Mouse (Mus musculus) intestine, postnatal 0 days (tissue): Measurements from ENCODE around the gene Dock2. TPM values are rescaled to one million over a fixed set of nuclear protein-coding genes. Genes with fewer than 3 reads are reported as not detected.

ENCODE experiments used
- ATAC-seq: fragments of 200-750 bp; cut with Nextera tagmentation; 2 replicates; pipeline ENCODE4 v1.8.0; 2017; ENCODE audit warnings: mild to moderate bottlenecking, moderate TSS enrichment, moderate library complexity
- H3K27ac ChIP-seq: fragments of 300-500 bp; sonication (generic); 2 replicates; pipeline ENCODE4 v1.5.1; 2014; ENCODE audit warnings: mild to moderate bottlenecking, low read depth, low read length, moderate library complexity
- H3K27me3 ChIP-seq: fragments of 300-500 bp; sonication (generic); replicated peaks from 2 replicates; pipeline ENCODE4 v1.6.1; 2014; ENCODE audit warnings: low read length, mixed read lengths; ENCODE audit not compliant: control insufficient read depth, insufficient read depth
- H3K36me3 ChIP-seq: fragments of 300-500 bp; sonication (generic); 2 replicates; pipeline ENCODE4 v1.6.1; 2014; ENCODE audit warnings: mild to moderate bottlenecking, moderate library complexity; ENCODE audit not compliant: control insufficient read depth, insufficient read depth
- H3K4me1 ChIP-seq: fragments of 300-500 bp; sonication (generic); replicated peaks from 2 replicates; pipeline ENCODE4 v1.6.1; 2014; ENCODE audit warnings: antibody characterized with exemption, low read length, mixed read lengths; ENCODE audit not compliant: control insufficient read depth, insufficient read depth
- H3K4me2 ChIP-seq: fragments of 300-500 bp; sonication (generic); replicated peaks from 2 replicates; pipeline ENCODE4 v1.6.1; 2014; ENCODE audit warnings: low read depth, mild to moderate bottlenecking, moderate library complexity
- H3K4me3 ChIP-seq: fragments of 300-500 bp; sonication (generic); 2 replicates; pipeline ENCODE4 v1.5.1; 2014; ENCODE audit warnings: low read depth, low read length
- H3K9ac ChIP-seq: fragments of 300-500 bp; sonication (generic); 2 replicates; pipeline ENCODE4 v1.6.1; 2014; ENCODE audit warnings: mild to moderate bottlenecking, low read depth, low read length
- H3K9me3 ChIP-seq: fragments of 300-500 bp; sonication (generic); 2 replicates; pipeline ENCODE4 v1.6.1; 2016; ENCODE audit warnings: mixed run types; ENCODE audit not compliant: control insufficient read depth
- CTCF ChIP-seq: sonication (generic); IDR thresholded peaks from 2 replicates; pipeline ENCODE4 v1.5.1; 2016; ENCODE audit warnings: low read depth, mild to moderate bottlenecking, control low read depth, antibody characterized with exemption, moderate library complexity
- WGBS: fragments of 180-500 bp; shearing (Covaris S2); extraction: QIAGEN DNeasy Blood & Tissue Kit; methylation state at CpG from one replicate; pipeline ENCODE4 v1.1.7; 2014; 5-methylcytosine and 5-hydroxymethylcytosine counted together
- polyA plus RNA-seq: library from polyadenylated mRNA; unstranded; fragments of >200 nt; fragmentation: Nextera tagmentation; extraction: Ambion mirVana; gene quantifications from 2 replicates; pipeline ENCODE4 v1.2.1, GENCODE M21; 2015

The Dock2 gene
- polyA plus RNA-seq, 1 experiment from 2014 or later: 0.60 TPM

DNA sequence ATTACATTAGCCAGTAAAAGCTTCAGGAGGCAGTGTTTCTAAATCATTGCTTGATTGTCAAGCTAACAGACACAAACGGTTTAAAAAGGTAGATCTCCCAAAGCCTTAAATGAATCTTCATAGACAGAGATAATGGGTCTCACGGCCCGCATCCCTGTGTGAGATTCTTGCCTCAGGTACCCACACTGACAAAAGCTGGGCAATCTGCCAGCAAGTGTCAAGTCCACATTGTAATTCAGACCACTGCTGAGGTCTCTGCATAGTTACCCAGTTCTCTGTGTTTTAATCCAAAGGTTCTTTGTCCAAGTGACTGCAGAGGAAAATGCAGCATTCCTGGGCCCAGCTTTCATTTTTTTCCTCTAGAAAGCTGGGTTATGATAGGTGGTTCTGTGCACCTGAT lies 315.1 kb downstream of the Dock2 start:
- ATAC-seq: no peak
- Histone ChIP-seq H3K4me1 (no peaks in the 10 kb centered on the region), H3K4me3 (no peak overlapping the region), H3K9ac (no peak overlapping the region), H3K4me2 (no peak overlapping the region), H3K27ac (no peak overlapping the region), H3K27me3 (no peaks in the 10 kb centered on the region), H3K9me3 (no peaks in the 10 kb centered on the region), H3K36me3 (no peaks in the 10 kb centered on the region)
- WGBS: 72% methylated on average over 3 of the region's 3 CpGs
- no peak for TF ChIP-seq CTCF

DNA sequence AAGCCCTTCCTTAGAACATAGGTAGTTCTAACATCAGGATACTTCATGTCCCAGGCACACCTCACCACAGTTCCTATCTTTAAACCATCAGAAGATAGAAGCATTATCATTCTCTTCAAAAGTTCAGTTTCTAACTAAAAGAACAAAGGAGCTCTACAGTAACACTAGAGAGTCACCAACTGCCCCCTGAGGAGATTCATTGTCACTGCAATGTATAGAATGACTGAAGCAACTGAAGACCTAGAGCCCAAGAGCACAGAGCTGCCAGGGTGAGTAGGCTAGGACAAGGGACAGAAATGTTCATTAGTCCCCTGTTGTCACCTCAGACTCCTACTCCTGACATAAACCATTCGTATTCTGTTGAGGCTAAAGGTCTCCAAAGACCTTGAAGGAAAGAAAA lies 316.6 kb downstream of the Dock2 start:
- WGBS: 50% methylated on average over 1 of the region's 1 CpGs
- Histone ChIP-seq H3K9ac (no peak overlapping the region), H3K27me3 (no peaks in the 10 kb centered on the region), H3K4me3 (no peak overlapping the region), H3K9me3 (no peaks in the 10 kb centered on the region), H3K4me1 (no peaks in the 10 kb centered on the region), H3K27ac (no peak overlapping the region), H3K36me3 (no peaks in the 10 kb centered on the region), H3K4me2 (no peak overlapping the region)
- TF ChIP-seq CTCF: no peak
- no peak for ATAC-seq

DNA sequence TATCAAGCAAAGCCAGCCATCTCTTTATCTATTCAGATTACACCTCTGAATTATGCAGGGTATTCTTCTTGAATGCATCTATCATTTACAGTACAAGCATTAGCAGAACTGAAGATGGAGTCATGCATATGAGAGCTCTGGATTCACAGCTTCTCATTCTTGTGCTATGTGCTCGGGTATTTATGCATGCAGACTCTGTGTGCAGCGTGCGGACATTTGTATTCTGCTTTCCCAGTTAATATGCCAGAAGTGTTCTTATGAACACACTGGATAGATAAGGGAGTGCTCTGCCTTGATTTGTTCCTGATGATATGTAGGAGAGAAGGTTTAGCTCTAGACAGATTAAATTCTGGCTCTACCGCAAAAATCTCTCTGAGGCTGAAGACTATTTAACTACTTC lies 333.7 kb downstream of the Dock2 start:
- H3K4me2 ChIP-seq: no peak overlapping the region
- no peaks in the 10 kb centered on the region for H3K36me3 ChIP-seq
- no peaks in the 10 kb centered on the region for H3K27me3 ChIP-seq
- H3K4me1 ChIP-seq: no peaks in the 10 kb centered on the region
- H3K4me3 ChIP-seq: no peak overlapping the region
- H3K27ac ChIP-seq: no peak overlapping the region
- no peak for ATAC-seq
- WGBS: 93% methylated on average over 4 of the region's 4 CpGs
- no peaks in the 10 kb centered on the region for H3K9me3 ChIP-seq
- H3K9ac ChIP-seq: no peak overlapping the region
- TF ChIP-seq CTCF: no peak

DNA sequence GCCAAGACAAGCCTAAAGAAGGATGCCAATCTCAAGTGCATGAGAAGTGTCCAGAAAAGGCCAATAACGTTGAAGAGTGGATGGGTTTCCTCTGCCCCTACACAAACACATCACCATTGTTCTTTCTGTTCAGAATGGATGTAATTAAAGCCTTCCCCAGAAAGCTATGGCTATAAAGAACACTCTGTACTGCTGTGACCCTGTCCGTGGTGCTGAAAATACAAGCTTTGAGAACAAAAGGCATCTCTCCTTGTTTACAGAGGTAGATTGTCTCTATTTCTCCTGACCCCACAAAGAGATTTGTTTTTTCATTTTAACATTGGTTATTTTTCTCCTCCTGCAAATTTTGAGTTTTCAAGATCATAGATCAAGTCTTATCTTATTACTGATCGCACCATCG lies 335.8 kb downstream of the Dock2 start:
- Histone ChIP-seq H3K9me3 (no peaks in the 10 kb centered on the region), H3K36me3 (no peaks in the 10 kb centered on the region), H3K4me2 (no peak overlapping the region), H3K27ac (no peak overlapping the region), H3K27me3 (no peaks in the 10 kb centered on the region), H3K4me3 (no peak overlapping the region), H3K9ac (no peak overlapping the region), H3K4me1 (no peaks in the 10 kb centered on the region)
- no peak for ATAC-seq
- 42% methylated on average over 4 of the region's 4 CpGs for WGBS
- TF ChIP-seq CTCF: no peak

DNA sequence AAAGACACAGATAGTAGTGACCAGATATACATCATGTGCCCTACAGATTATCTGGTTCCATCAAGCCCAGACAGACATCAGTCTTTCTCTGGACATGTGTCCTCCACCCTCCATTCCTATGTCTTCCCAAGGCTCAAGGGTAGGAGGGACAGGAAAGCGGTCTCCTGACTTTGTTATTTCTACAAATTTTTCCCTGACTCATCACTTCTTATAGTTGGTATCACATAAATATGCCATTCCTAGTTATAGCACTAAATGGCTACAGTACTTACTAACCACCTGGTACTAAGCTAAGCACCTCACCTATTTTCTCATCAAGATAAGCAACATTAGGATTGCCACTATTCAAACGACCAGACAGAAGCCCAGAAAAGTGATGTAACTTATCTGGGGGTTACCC lies 345.3 kb downstream of the Dock2 start:
- no peak overlapping the region for H3K27ac ChIP-seq
- no peak overlapping the region for H3K4me3 ChIP-seq
- no peak for TF ChIP-seq CTCF
- no peak overlapping the region for H3K9ac ChIP-seq
- no peak for ATAC-seq
- 55% methylated on average over 2 of the region's 2 CpGs for WGBS
- no peaks in the 10 kb centered on the region for H3K4me1 ChIP-seq
- no peaks in the 10 kb centered on the region for H3K27me3 ChIP-seq
- H3K4me2 ChIP-seq: no peak overlapping the region
- H3K36me3 ChIP-seq: no peaks in the 10 kb centered on the region
- no peaks in the 10 kb centered on the region for H3K9me3 ChIP-seq

DNA sequence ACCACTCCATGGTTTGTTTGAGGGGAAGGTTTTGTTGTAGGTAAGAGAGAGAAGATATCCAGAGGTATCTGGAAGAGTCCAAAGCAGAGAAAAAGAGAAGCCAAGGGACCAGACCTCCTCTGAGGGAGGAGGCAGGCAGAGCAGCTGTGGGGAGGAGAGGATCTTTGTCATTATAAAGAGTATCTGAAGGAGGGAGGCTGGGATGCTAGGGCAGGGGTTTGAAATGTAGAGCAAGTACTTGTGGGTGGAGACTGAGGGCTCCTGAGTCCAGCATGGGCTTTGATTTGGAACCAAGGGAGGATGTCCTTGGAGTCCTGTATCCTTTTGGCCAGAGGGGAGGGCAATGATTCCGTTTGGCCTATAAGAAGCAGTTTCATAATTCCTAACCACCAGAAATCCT lies 346.2 kb downstream of the Dock2 start:
- ATAC-seq: no peak
- H3K4me3 ChIP-seq: no peak overlapping the region
- H3K27ac ChIP-seq: no peak overlapping the region
- 92% methylated on average over 1 of the region's 1 CpGs for WGBS
- H3K4me2 ChIP-seq: no peak overlapping the region
- H3K27me3 ChIP-seq: no peaks in the 10 kb centered on the region
- no peak overlapping the region for H3K9ac ChIP-seq
- no peaks in the 10 kb centered on the region for H3K4me1 ChIP-seq
- no peak for TF ChIP-seq CTCF
- H3K9me3 ChIP-seq: no peaks in the 10 kb centered on the region
- H3K36me3 ChIP-seq: no peaks in the 10 kb centered on the region

DNA sequence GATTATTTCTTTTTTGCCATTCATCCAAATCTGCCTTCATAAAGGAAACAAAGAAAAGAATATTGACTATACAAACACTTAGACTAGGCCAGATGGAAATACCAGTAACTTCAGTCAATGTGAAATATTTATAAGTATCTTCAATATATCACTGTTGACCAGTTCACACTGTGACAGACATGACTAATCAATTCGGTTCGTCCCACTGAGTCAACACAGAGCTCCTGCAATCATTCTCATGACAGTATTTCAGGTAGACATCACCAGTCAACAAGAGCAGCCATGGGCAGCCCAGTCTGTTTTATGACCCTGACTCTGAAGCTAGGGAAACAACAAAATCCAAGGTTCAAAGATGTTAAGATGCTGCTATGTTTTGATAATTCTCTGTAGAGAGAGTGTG lies 351.7 kb downstream of the Dock2 start:
- H3K4me3 ChIP-seq: no peak overlapping the region
- no peak overlapping the region for H3K27ac ChIP-seq
- no peak overlapping the region for H3K9ac ChIP-seq
- no peak overlapping the region for H3K4me2 ChIP-seq
- WGBS: 74% methylated on average over 2 of the region's 2 CpGs
- ATAC-seq: no peak
- no peaks in the 10 kb centered on the region for H3K9me3 ChIP-seq
- H3K4me1 ChIP-seq: no peaks in the 10 kb centered on the region
- TF ChIP-seq CTCF: no peak
- H3K36me3 ChIP-seq: no peaks in the 10 kb centered on the region
- H3K27me3 ChIP-seq: no peaks in the 10 kb centered on the region
